Mouse (Mus musculus) brain, embryonic 18.5 days (tissue): ENCODE data around the gene Alkbh8.
"Not testable (repeated sequence)": the region's sequence is repeated elsewhere in the genome, so short reads cannot be mapped to it uniquely, and the experiment has no call there.

ENCODE experiments used
- DNase-seq: peaks from one replicate; pipeline ENCODE4 v3.0.0-alpha.2; 2012; ENCODE audit warnings: low read depth, low spot score

Gene Alkbh8

GRCm38 (mm10) chr9:3334962-3335767 is at the start of gene Alkbh8:
Gene Alkbh8 (plus strand): TSS chr9:3335140.
- DNase-seq, result peak; percentile 83

- no peak for DNase-seq
Observed at GRCm38 (mm10) chr9:3309292-3309836, 25.6 kb upstream of the Alkbh8 start.

- no peak for DNase-seq
Observed at GRCm38 (mm10) chr9:3310016-3310415, 24.9 kb upstream of the Alkbh8 start.

- not testable (repeated sequence) for DNase-seq
Observed at GRCm38 (mm10) chr9:3327342-3328053, 7.4 kb upstream of the Alkbh8 start.

GRCm38 (mm10) chr9:3328054-3328595 is 6.8 kb upstream of the Alkbh8 start:
- DNase-seq, result no peak

- no peak for DNase-seq
Observed at GRCm38 (mm10) chr9:3330319-3330718, 4.6 kb upstream of the Alkbh8 start.

- no peak for DNase-seq
Observed at GRCm38 (mm10) chr9:3330737-3331384, 4.1 kb upstream of the Alkbh8 start.

GRCm38 (mm10) chr9:3336661-3337060 is 1.7 kb downstream of the Alkbh8 start:
- no peak for DNase-seq

GRCm38 (mm10) chr9:3345136-3345535 is 10.2 kb downstream of the Alkbh8 start:
- DNase-seq, result no peak

- no peak for DNase-seq
Observed at GRCm38 (mm10) chr9:3345967-3346366, 11.0 kb downstream of the Alkbh8 start.

- DNase-seq, result no peak
Observed at GRCm38 (mm10) chr9:3350056-3350455, 15.1 kb downstream of the Alkbh8 start.

- not testable (repeated sequence) for DNase-seq
Observed at GRCm38 (mm10) chr9:3376323-3376722, 41.4 kb downstream of the Alkbh8 start.

GRCm38 (mm10) chr9:3403251-3404208 is 68.6 kb downstream of the Alkbh8 start, which contains the start of gene Cwf19l2:
Gene Cwf19l2 (plus strand): TSS chr9:3403592.
- peak; percentile 91 for DNase-seq

GRCm38 (mm10) chr9:3404372-3404771 is 69.4 kb downstream of the Alkbh8 start:
- DNase-seq, result no peak

GRCm38 (mm10) chr9:3439555-3440300 is 104.8 kb downstream of the Alkbh8 start:
- not testable (repeated sequence) for DNase-seq
